Mouse (Mus musculus) liver, postnatal 0 days (tissue): ENCODE measurements around the gene Pnrc1.

ENCODE experiments used
- CTCF ChIP-seq: sonication (generic); IDR thresholded peaks from 2 replicates; pipeline ENCODE4 v1.5.1; 2016; ENCODE audit warnings: antibody characterized with exemption, low read depth
- EP300 ChIP-seq: IDR thresholded peaks from 2 replicates; pipeline ENCODE4 v1.6.1; 2016; ENCODE audit warnings: antibody characterized with exemption, low read depth, mild to moderate bottlenecking

DNA sequence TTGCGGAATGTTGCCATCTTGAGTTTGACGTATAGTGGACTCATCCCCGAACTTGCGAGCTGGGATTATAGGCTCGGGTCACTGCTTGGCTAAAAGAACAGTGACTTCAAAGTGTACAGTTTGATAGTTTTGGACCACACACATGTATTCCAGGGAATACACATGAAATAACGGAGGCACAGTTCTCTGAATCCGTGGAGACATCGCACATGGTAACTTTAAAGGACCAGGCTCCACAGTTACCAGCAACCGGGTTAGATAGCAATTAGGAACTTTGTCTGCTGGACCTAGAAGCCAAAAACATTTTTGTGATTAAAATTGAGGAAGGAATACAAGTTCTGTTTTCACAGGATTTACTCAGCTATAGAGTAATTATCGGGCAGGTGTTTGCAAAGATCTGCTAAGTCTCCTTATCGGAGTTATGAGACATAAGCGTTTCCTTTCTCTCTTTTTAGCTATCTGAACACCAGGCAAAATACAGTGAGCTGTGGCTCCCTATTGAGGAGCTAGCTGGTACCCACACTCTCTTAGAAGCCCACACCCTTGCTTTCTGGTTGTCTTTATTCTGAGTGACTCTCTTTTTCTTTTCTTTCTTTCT is 21.0 kb upstream of the Pnrc1 start:
- TF ChIP-seq CTCF (no peak), EP300 (no peak)
